8 mouse cellular contexts compared by ENCODE assay signal in genomic region chr11:97573891-97574550, GRCm38 (mm10). TPM values are rescaled to one million over a fixed set of nuclear protein-coding genes. Genes with fewer than 3 reads are reported as not detected.
DNase-seq lines count a peak whose midpoint lies in the region; ATAC-seq lines count a peak whose summit lies in the region.

No protein-coding gene starts in this region.

- peak overlapping the region; percentile 60 for H3K4me3 ChIP-seq in liver, embryonic 11.5 days (ENCODE audit: low read depth, low read length)
- H3K4me3 ChIP-seq in liver, embryonic 15.5 days (replicated peaks) = no peak overlapping the region

- ATAC-seq in liver, embryonic 11.5 days (replicated peaks; ENCODE audit: low FRiP score) = no peak
- ATAC-seq in liver, embryonic 15.5 days (ENCODE audit: insufficient read depth) = no peak
- ATAC-seq in erythroid progenitor cell, adult 5-6 weeks (replicated peaks; ENCODE audit: low FRiP score, poor library complexity, severe bottlenecking) = no peak

- WGBS in liver, embryonic 11.5 days = 3% methylated on average over 28 of the region's 28 CpGs
- 3% methylated on average over 28 of the region's 28 CpGs for WGBS in liver, embryonic 15.5 days (ENCODE audit: insufficient replicate concordance)

- H3K9ac ChIP-seq in liver, embryonic 11.5 days (ENCODE audit: low read depth, low read length) = no peak overlapping the region
- H3K9ac ChIP-seq in liver, embryonic 15.5 days = no peak overlapping the region

- DNase-seq in liver, embryonic 11.5 days (ENCODE audit: low spot score) = no peak
- no peak for DNase-seq in liver
- peak; percentile 62 for DNase-seq in embryo, embryonic 11 days
- DNase-seq in induced T-regulatory cell, adult 2 months (ENCODE audit: low read depth) = peak; percentile 57
- peak; percentile 86 to 87 for DNase-seq in right cerebral cortex, postnatal 10 days (ENCODE audit: low spot score in 2 of 2)
- DNase-seq in spleen, postnatal 4 days (ENCODE audit: low spot score in 2 of 2) = no peak

- peaks cover 11% of the 10 kb centered on the region; the same call in 1 of the 2 replicates for H3K4me1 ChIP-seq in liver, embryonic 11.5 days (replicated peaks; ENCODE audit: control insufficient read depth, insufficient read depth, low read length)
- peaks cover 18% of the 10 kb centered on the region for H3K4me1 ChIP-seq in liver, embryonic 15.5 days (replicated peaks)

- H3K27me3 ChIP-seq in liver, embryonic 11.5 days (replicated peaks; ENCODE audit: control insufficient read depth, insufficient read depth, low read length) = peaks cover 91% of the 10 kb centered on the region
- H3K27me3 ChIP-seq in liver, embryonic 15.5 days = peaks cover 99% of the 10 kb centered on the region

- no peaks in the 10 kb centered on the region for H3K9me3 ChIP-seq in liver, embryonic 11.5 days (ENCODE audit: control insufficient read depth, low read length)
- no peaks in the 10 kb centered on the region for H3K9me3 ChIP-seq in liver, embryonic 15.5 days (replicated peaks)

- H3K4me2 ChIP-seq in liver, embryonic 11.5 days = peak overlapping the region; percentile 94
- peak overlapping the region; percentile 79; the same call in 1 of the 2 replicates for H3K4me2 ChIP-seq in liver, embryonic 15.5 days

- no peak overlapping the region for H3K27ac ChIP-seq in liver, embryonic 11.5 days (ENCODE audit: low read depth, low read length)
- no peak overlapping the region for H3K27ac ChIP-seq in liver, embryonic 15.5 days (replicated peaks)

- H3K36me3 ChIP-seq in liver, embryonic 11.5 days (ENCODE audit: control insufficient read depth, insufficient read depth, low read length) = no peaks in the 10 kb centered on the region
- no peaks in the 10 kb centered on the region for H3K36me3 ChIP-seq in liver, embryonic 15.5 days (replicated peaks)

RNA-seq across cellular contexts. Expression of gene Srcin1, which starts 2.0 kb away (rescaled TPM):
- 0.13 and 0.14 TPM in 2 replicates for polyA plus RNA-seq in liver, embryonic 11.5 days (2014; fragmentation: Nextera tagmentation; extraction: Ambion mirVana)
- polyA plus RNA-seq in liver, embryonic 15.5 days (2015; fragmentation: Nextera tagmentation; extraction: Ambion mirVana) = 0.02 TPM in 1 of 2 replicates, not detected in the other
- total RNA-seq in erythroid progenitor cell, adult 5-6 weeks (2015; ENCODE audit: low replicate concordance) = not detected in 2 replicates
- total RNA-seq in erythroid progenitor cell, adult 5-6 weeks (2017; ENCODE audit: low replicate concordance) = not detected in 2 replicates

RNA-seq across cellular contexts. Expression of gene Epop, which starts 55.5 kb away (rescaled TPM):
- polyA plus RNA-seq in liver, embryonic 11.5 days (2014; fragmentation: Nextera tagmentation; extraction: Ambion mirVana) = 4.1 and 4.8 TPM in 2 replicates
- polyA plus RNA-seq in liver, embryonic 15.5 days (2015; fragmentation: Nextera tagmentation; extraction: Ambion mirVana) = 0.39 and 0.40 TPM in 2 replicates
- 1.4 TPM in 1 of 2 replicates, not detected in the other for total RNA-seq in erythroid progenitor cell, adult 5-6 weeks (2015; ENCODE audit: low replicate concordance)
- not detected in 2 replicates for total RNA-seq in erythroid progenitor cell, adult 5-6 weeks (2017; ENCODE audit: low replicate concordance)

Comparison
In these comparisons a context has a peak if more than half of its experiments do, and no peak if none do; other contexts are left out.
1. DNase-seq: peak in embryo, embryonic 11 days (single experiment), induced T-regulatory cell, adult 2 months (single experiment) and right cerebral cortex, postnatal 10 days (2 of 2); none in liver, embryonic 11.5 days (single experiment), liver (single experiment) and spleen, postnatal 4 days (0 of 2).